Mouse (Mus musculus): ENCODE measurements around the gene Slc5a5. TPM values are rescaled to one million over a fixed set of nuclear protein-coding genes. Genes with fewer than 3 reads are reported as not detected.

The Slc5a5 gene
- total RNA-seq, 1 experiment from 2014 or later, result 0.09 TPM

DNA sequence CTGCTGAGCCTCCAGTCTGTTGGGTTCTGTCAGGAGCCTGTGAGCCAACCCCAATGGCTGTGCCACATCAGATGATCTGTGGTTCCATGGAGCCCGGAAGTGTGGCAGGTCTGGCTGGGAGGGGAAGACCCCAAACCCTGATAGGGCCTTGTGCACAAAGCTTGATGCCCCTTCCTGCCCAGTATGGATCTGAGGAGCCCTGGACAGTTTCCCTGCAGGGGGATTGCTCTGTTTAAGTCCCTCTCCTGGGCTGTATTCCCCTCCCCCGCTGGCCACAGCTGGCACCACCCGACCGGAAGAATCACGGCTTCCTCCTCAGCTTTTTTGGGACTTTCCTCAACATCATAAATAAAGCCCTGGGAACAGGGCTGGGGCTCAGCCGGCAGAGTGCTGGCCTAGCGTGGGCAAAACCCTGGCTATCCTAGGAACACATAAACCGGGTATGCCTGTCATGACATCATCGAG, 59.5 kb downstream of the Slc5a5 start:
- DNase-seq, result no peak

Small RNA genes within 50 kb of the gene (microRNA-seq; reads per million reads assigned to microRNA genes)
- 0.34 to 1.1 reads per million in 2 experiments for gene Mir1969
- 0 to 0.36 reads per million in 2 experiments for gene Mir7067

Other genes starting within 250 kb of the Slc5a5 start
- gene Pgpep1, start 232.4 kb downstream of the Slc5a5 start, total RNA-seq (2021), result 98.1 and 129 TPM in 2 replicates
- 66.1 and 86.8 TPM in 2 replicates for gene Lsm4, start 219.5 kb downstream of the Slc5a5 start, total RNA-seq (2021)
- 191 and 217 TPM in 2 replicates for gene Jund, start 193.8 kb downstream of the Slc5a5 start, total RNA-seq (2021)
- 0.15 and 0.19 TPM in 2 replicates for gene Iqcn, start 189.3 kb downstream of the Slc5a5 start, total RNA-seq (2021)
- not detected in 2 replicates for gene Gm3336, start 174.2 kb downstream of the Slc5a5 start, total RNA-seq (2021)
- 0.55 and 1.3 TPM in 2 replicates for gene Pde4c, start 169.0 kb downstream of the Slc5a5 start, total RNA-seq (2021)
- gene Rab3a, start 138.1 kb downstream of the Slc5a5 start, total RNA-seq (2021), result 65.2 and 89.6 TPM in 2 replicates
- gene Mpv17l2, start 131.8 kb downstream of the Slc5a5 start, total RNA-seq (2021), result 127 and 143 TPM in 2 replicates
- 50.2 and 62.1 TPM in 2 replicates for gene Pik3r2, start 116.0 kb downstream of the Slc5a5 start, total RNA-seq (2021)
- gene Mast3, start 87.7 kb downstream of the Slc5a5 start, total RNA-seq (2021), result 26.9 and 27.4 TPM in 2 replicates
- not detected in 2 replicates for gene Il12rb1, start 84.3 kb downstream of the Slc5a5 start, total RNA-seq (2021)
- 10.6 and 14.4 TPM in 2 replicates for gene Arrdc2, start 53.0 kb downstream of the Slc5a5 start, total RNA-seq (2021)
- 2.2 and 3.3 TPM in 2 replicates for gene Kcnn1, start 29.5 kb downstream of the Slc5a5 start, total RNA-seq (2021)
- gene Ccdc124, start 18.8 kb downstream of the Slc5a5 start, total RNA-seq (2021), result 54.6 and 57.5 TPM in 2 replicates
- 1,315 and 1,410 TPM in 2 replicates for gene Rpl18a, start 4.7 kb upstream of the Slc5a5 start, total RNA-seq (2021)
- gene Map1s, start 13.2 kb upstream of the Slc5a5 start, total RNA-seq (2021), result 26.3 and 42.6 TPM in 2 replicates

Measured in adrenal gland, postnatal 25 days (tissue).